Mouse (Mus musculus): ENCODE results near the gene Kcp. TPM values are rescaled to one million over a fixed set of nuclear protein-coding genes. Genes with fewer than 3 reads are reported as not detected.

Kcp gene
- polyA plus RNA-seq, 1 experiment = 0.26 TPM

GRCm38 (mm10) chr6:29536651-29537193 is 29.0 kb upstream of the Kcp start:
- Histone ChIP-seq H3K4me2 (ENCODE audit: low read depth) (no peak overlapping the region), H3K79me2 (ENCODE audit: control insufficient read depth, insufficient read depth) (no peaks in the 10 kb centered on the region), H3K4me3 (no peak overlapping the region), H3K36me3 (ENCODE audit: control insufficient read depth, insufficient read depth) (peaks cover 14% of the 10 kb centered on the region), H3ac (ENCODE audit: control insufficient read depth, insufficient read length) (no peak overlapping the region), H3K27me3 (ENCODE audit: control insufficient read depth, insufficient read depth, insufficient read length) (no peaks in the 10 kb centered on the region)
- TF ChIP-seq MYOG (IDR thresholded peaks at IDR 0.05; ENCODE audit: control insufficient read depth in 1 of 3, insufficient read depth in 1 of 3, insufficient read length in 2 of 3, low read depth in 2 of 3) (no peak), POLR2AphosphoS2 (IDR thresholded peaks at IDR 0.05; ENCODE audit: insufficient read length, low read depth) (peak; percentile 30)

GRCm38 (mm10) chr6:29535316-29535715 is 27.6 kb upstream of the Kcp start:
- H3K4me3 ChIP-seq = no peak overlapping the region
- H3ac ChIP-seq (ENCODE audit: control insufficient read depth, insufficient read length) = no peak overlapping the region
- peaks cover 6% of the 10 kb centered on the region for H3K36me3 ChIP-seq (ENCODE audit: control insufficient read depth, insufficient read depth)
- H3K27me3 ChIP-seq (ENCODE audit: control insufficient read depth, insufficient read depth, insufficient read length) = no peaks in the 10 kb centered on the region
- H3K79me2 ChIP-seq (ENCODE audit: control insufficient read depth, insufficient read depth) = no peaks in the 10 kb centered on the region
- no peak overlapping the region for H3K4me2 ChIP-seq (ENCODE audit: low read depth)
- TF ChIP-seq MYOG (IDR thresholded peaks at IDR 0.05; ENCODE audit: control insufficient read depth in 1 of 3, insufficient read depth in 1 of 3, insufficient read length in 2 of 3, low read depth in 2 of 3) (no peak), REST (IDR thresholded peaks at IDR 0.05; ENCODE audit: insufficient read depth, insufficient read length) (no peak), POLR2A (IDR thresholded peaks at IDR 0.05; ENCODE audit: insufficient read length, low read depth) (no peak), USF1 (IDR thresholded peaks at IDR 0.05; ENCODE audit: low read depth) (no peak), E2F4 (IDR thresholded peaks at IDR 0.05; ENCODE audit: insufficient read depth) (no peak)

GRCm38 (mm10) chr6:29530050-29530449 is 22.3 kb upstream of the Kcp start:
- Histone ChIP-seq H3K27me3 (ENCODE audit: control insufficient read depth, insufficient read depth, insufficient read length) (peaks cover 12% of the 10 kb centered on the region), H3ac (ENCODE audit: control insufficient read depth, insufficient read length) (no peak overlapping the region), H3K4me2 (ENCODE audit: low read depth) (no peak overlapping the region), H3K36me3 (ENCODE audit: control insufficient read depth, insufficient read depth) (no peaks in the 10 kb centered on the region), H3K4me3 (no peak overlapping the region), H3K79me2 (ENCODE audit: control insufficient read depth, insufficient read depth) (no peaks in the 10 kb centered on the region)
- no peak for TF ChIP-seq MYOD1 (IDR thresholded peaks at IDR 0.05; ENCODE audit: control insufficient read depth in 1 of 3, insufficient read length in 2 of 3, low read depth in 2 of 3)
- no peak for TF ChIP-seq SRF (IDR thresholded peaks at IDR 0.05; ENCODE audit: control insufficient read depth, insufficient read length, low read depth)
- TF ChIP-seq TCF12 (IDR thresholded peaks at IDR 0.05; ENCODE audit: insufficient read depth, poor library complexity, severe bottlenecking) = no peak
- no peak for TF ChIP-seq USF1 (IDR thresholded peaks at IDR 0.05; ENCODE audit: low read depth)
- TF ChIP-seq TCF3 (IDR thresholded peaks at IDR 0.05; ENCODE audit: insufficient read length, low read depth) = no peak
- TF ChIP-seq POLR2AphosphoS2 (IDR thresholded peaks at IDR 0.05; ENCODE audit: insufficient read length, low read depth) = no peak
- TF ChIP-seq REST (IDR thresholded peaks at IDR 0.05; ENCODE audit: insufficient read depth, insufficient read length) = no peak
- no peak for TF ChIP-seq MYOG (IDR thresholded peaks at IDR 0.05; ENCODE audit: control insufficient read depth in 1 of 3, insufficient read depth in 1 of 3, insufficient read length in 2 of 3, low read depth in 2 of 3)
- no peak for TF ChIP-seq MAX (IDR thresholded peaks at IDR 0.05; ENCODE audit: low read depth)
- TF ChIP-seq POLR2A (IDR thresholded peaks at IDR 0.05; ENCODE audit: insufficient read length, low read depth) = no peak
- no peak for TF ChIP-seq CEBPB (IDR thresholded peaks at IDR 0.05; ENCODE audit: insufficient read depth, poor library complexity, severe bottlenecking)
- TF ChIP-seq E2F4 (IDR thresholded peaks at IDR 0.05; ENCODE audit: insufficient read depth) = no peak

GRCm38 (mm10) chr6:29529444-29529820 is 21.7 kb upstream of the Kcp start:
- H3K4me3 ChIP-seq = no peak overlapping the region
- no peak for TF ChIP-seq TCF12 (IDR thresholded peaks at IDR 0.05; ENCODE audit: insufficient read depth, poor library complexity, severe bottlenecking)
- no peak for TF ChIP-seq TCF3 (IDR thresholded peaks at IDR 0.05; ENCODE audit: insufficient read length, low read depth)
- TF ChIP-seq MYOG (IDR thresholded peaks at IDR 0.05; ENCODE audit: control insufficient read depth in 1 of 3, insufficient read depth in 1 of 3, insufficient read length in 2 of 3, low read depth in 2 of 3) = no peak
- no peak for TF ChIP-seq USF1 (IDR thresholded peaks at IDR 0.05; ENCODE audit: low read depth)
- TF ChIP-seq POLR2A (IDR thresholded peaks at IDR 0.05; ENCODE audit: insufficient read length, low read depth) = no peak
- TF ChIP-seq REST (IDR thresholded peaks at IDR 0.05; ENCODE audit: insufficient read depth, insufficient read length) = no peak
- TF ChIP-seq SRF (IDR thresholded peaks at IDR 0.05; ENCODE audit: control insufficient read depth, insufficient read length, low read depth) = no peak
- TF ChIP-seq E2F4 (IDR thresholded peaks at IDR 0.05; ENCODE audit: insufficient read depth) = no peak
- no peak for TF ChIP-seq MYOD1 (IDR thresholded peaks at IDR 0.05; ENCODE audit: control insufficient read depth in 1 of 3, insufficient read length in 2 of 3, low read depth in 2 of 3)
- no peak for TF ChIP-seq CEBPB (IDR thresholded peaks at IDR 0.05; ENCODE audit: insufficient read depth, poor library complexity, severe bottlenecking)
- TF ChIP-seq POLR2AphosphoS2 (IDR thresholded peaks at IDR 0.05; ENCODE audit: insufficient read length, low read depth) = no peak
- TF ChIP-seq MAX (IDR thresholded peaks at IDR 0.05; ENCODE audit: low read depth) = no peak
- H3ac ChIP-seq (ENCODE audit: control insufficient read depth, insufficient read length) = no peak overlapping the region
- H3K27me3 ChIP-seq (ENCODE audit: control insufficient read depth, insufficient read depth, insufficient read length) = peaks cover 12% of the 10 kb centered on the region
- no peaks in the 10 kb centered on the region for H3K79me2 ChIP-seq (ENCODE audit: control insufficient read depth, insufficient read depth)
- peak overlapping the region; percentile 57 for H3K4me2 ChIP-seq (ENCODE audit: low read depth)
- H3K36me3 ChIP-seq (ENCODE audit: control insufficient read depth, insufficient read depth) = no peaks in the 10 kb centered on the region

- Histone ChIP-seq H3ac (ENCODE audit: control insufficient read depth, insufficient read length) (no peak overlapping the region), H3K79me2 (ENCODE audit: control insufficient read depth, insufficient read depth) (no peaks in the 10 kb centered on the region), H3K4me3 (no peak overlapping the region), H3K4me2 (ENCODE audit: low read depth) (peak overlapping the region; percentile 57), H3K27me3 (ENCODE audit: control insufficient read depth, insufficient read depth, insufficient read length) (peaks cover 12% of the 10 kb centered on the region), H3K36me3 (ENCODE audit: control insufficient read depth, insufficient read depth) (no peaks in the 10 kb centered on the region)
- TF ChIP-seq REST (IDR thresholded peaks at IDR 0.05; ENCODE audit: insufficient read depth, insufficient read length) = no peak
- TF ChIP-seq TCF3 (IDR thresholded peaks at IDR 0.05; ENCODE audit: insufficient read length, low read depth) = no peak
- no peak for TF ChIP-seq USF1 (IDR thresholded peaks at IDR 0.05; ENCODE audit: low read depth)
- no peak for TF ChIP-seq POLR2A (IDR thresholded peaks at IDR 0.05; ENCODE audit: insufficient read length, low read depth)
- TF ChIP-seq MYOD1 (IDR thresholded peaks at IDR 0.05; ENCODE audit: control insufficient read depth in 1 of 3, insufficient read length in 2 of 3, low read depth in 2 of 3) = no peak
- TF ChIP-seq CEBPB (IDR thresholded peaks at IDR 0.05; ENCODE audit: insufficient read depth, poor library complexity, severe bottlenecking) = no peak
- TF ChIP-seq E2F4 (IDR thresholded peaks at IDR 0.05; ENCODE audit: insufficient read depth) = no peak
- no peak for TF ChIP-seq TCF12 (IDR thresholded peaks at IDR 0.05; ENCODE audit: insufficient read depth, poor library complexity, severe bottlenecking)
- TF ChIP-seq SRF (IDR thresholded peaks at IDR 0.05; ENCODE audit: control insufficient read depth, insufficient read length, low read depth) = no peak
- TF ChIP-seq POLR2AphosphoS2 (IDR thresholded peaks at IDR 0.05; ENCODE audit: insufficient read length, low read depth) = no peak
- no peak for TF ChIP-seq MAX (IDR thresholded peaks at IDR 0.05; ENCODE audit: low read depth)
- TF ChIP-seq MYOG (IDR thresholded peaks at IDR 0.05; ENCODE audit: control insufficient read depth in 1 of 3, insufficient read depth in 1 of 3, insufficient read length in 2 of 3, low read depth in 2 of 3) = no peak
These were observed 21.1 kb upstream of the Kcp start for GRCm38 (mm10) chr6:29528561-29529443.

Measured in myocyte (in vitro differentiated cells).